Mouse (Mus musculus) lung, adult 2 months (tissue): ENCODE data around the gene Gm42742.

Experiments used
- CTCF ChIP-seq: fragments of 200-500 bp; IDR thresholded peaks from 2 replicates; pipeline ENCODE4 v1.5.1; 2011; ENCODE audit warnings: mild to moderate bottlenecking, low read length, control low read depth; ENCODE audit not compliant: insufficient read depth
- POLR2A ChIP-seq: fragments of 200-500 bp; IDR thresholded peaks from 2 replicates; pipeline ENCODE4 v1.6.1; 2011; ENCODE audit warnings: low read depth, mild to moderate bottlenecking, control low read depth, low read length, borderline replicate concordance; ENCODE audit errors: extremely low read depth

DNA sequence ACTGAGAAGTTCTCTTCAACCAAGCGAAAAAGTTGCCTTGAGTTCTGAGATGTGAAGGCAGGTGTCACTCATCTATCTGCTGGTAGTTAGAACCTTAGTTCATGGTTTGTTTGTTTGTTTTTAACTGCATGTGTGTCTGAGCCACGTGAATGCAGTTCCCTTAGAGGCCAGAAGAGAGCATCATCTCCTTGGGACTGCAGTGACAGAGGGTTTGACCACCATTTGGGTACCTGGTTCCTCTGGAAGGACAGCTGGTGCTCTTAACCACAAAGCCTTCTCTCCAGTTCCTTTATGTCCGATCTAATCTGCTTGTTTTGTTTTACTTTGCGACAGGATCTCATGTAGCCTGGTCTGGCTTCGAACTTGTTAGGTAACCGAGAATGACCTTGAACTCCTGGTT lies 44.6 kb upstream of the Gm42742 start:
- TF ChIP-seq CTCF (no peak), POLR2A (no peak)
